Mouse (Mus musculus): ENCODE measurements around the gene Mllt1. TPM values are rescaled to one million over a fixed set of nuclear protein-coding genes. Genes with fewer than 3 reads are reported as not detected.

The Mllt1 gene
- total RNA-seq, 2 experiments from 2014 or later: 20.3 to 21.2 TPM

GRCm38 (mm10) chr17:56962642-56963405 is 27.6 kb upstream of the Mllt1 start:
- no peak overlapping the region for H3K27ac ChIP-seq
- intact Hi-C loops (cut with DNase I): no loop called here
- H3K4me3 ChIP-seq: no peak overlapping the region
- TF ChIP-seq CTCF (IDR thresholded peaks at IDR 0.05): no peak
- no peak for DNase-seq

GRCm38 (mm10) chr17:56961880-56962279 is 26.7 kb upstream of the Mllt1 start:
- Histone ChIP-seq H3K27ac (no peak overlapping the region), H3K4me3 (no peak overlapping the region)
- TF ChIP-seq CTCF (IDR thresholded peaks at IDR 0.05): no peak
- DNase-seq: no peak
- intact Hi-C loops (cut with DNase I): no loop called here

GRCm38 (mm10) chr17:56958667-56959066 is 23.5 kb upstream of the Mllt1 start:
- no peak for DNase-seq
- H3K4me3 ChIP-seq: no peak overlapping the region
- no peak for TF ChIP-seq CTCF (IDR thresholded peaks at IDR 0.05)
- H3K27ac ChIP-seq: no peak overlapping the region
- intact Hi-C loops (cut with DNase I): no loop called here

GRCm38 (mm10) chr17:56957763-56958429 is 22.7 kb upstream of the Mllt1 start:
- Histone ChIP-seq H3K27ac (no peak overlapping the region), H3K4me3 (no peak overlapping the region)
- intact Hi-C loops (cut with DNase I): no loop called here
- no peak for DNase-seq
- TF ChIP-seq CTCF (IDR thresholded peaks at IDR 0.05): no peak

- intact Hi-C loops (cut with DNase I): no loop called here
- DNase-seq: no peak
- Histone ChIP-seq H3K4me3 (no peak overlapping the region), H3K27ac (no peak overlapping the region)
- no peak for TF ChIP-seq CTCF (IDR thresholded peaks at IDR 0.05)
Observed at GRCm38 (mm10) chr17:56954871-56955270, 19.7 kb upstream of the Mllt1 start.

GRCm38 (mm10) chr17:56952639-56953038 is 17.4 kb upstream of the Mllt1 start:
- Histone ChIP-seq H3K27ac (no peak overlapping the region), H3K4me3 (no peak overlapping the region)
- TF ChIP-seq CTCF (IDR thresholded peaks at IDR 0.05): no peak
- no peak for DNase-seq
- intact Hi-C loops (cut with DNase I): no loop called here

- DNase-seq: peak; percentile 74
- intact Hi-C loops (cut with DNase I): loop anchor here (1.0 to 2.0 kb wide), 2 partner anchors 54 to 142 kb away; no protein-coding TSS in a partner anchor
Observed at GRCm38 (mm10) chr17:56950915-56951314, 15.7 kb upstream of the Mllt1 start.

GRCm38 (mm10) chr17:56938751-56939150 is 3.5 kb upstream of the Mllt1 start:
- Histone ChIP-seq H3K4me3 (no peak overlapping the region), H3K27ac (no peak overlapping the region)
- no peak for TF ChIP-seq CTCF (IDR thresholded peaks at IDR 0.05)
- intact Hi-C loops (cut with DNase I): loop anchor here (5.0 kb wide), 1 partner anchor 49 kb away; no protein-coding TSS in a partner anchor
- DNase-seq: no peak

More at GRCm38 (mm10) chr17:56950915-56951314, 15.7 kb upstream of the Mllt1 start:
- Histone ChIP-seq H3K27ac (no peak overlapping the region), H3K4me3 (no peak overlapping the region)
- TF ChIP-seq CTCF (IDR thresholded peaks at IDR 0.05): peak; percentile 96

GRCm38 (mm10) chr17:56936731-56937130 is 1.5 kb upstream of the Mllt1 start:
- DNase-seq: no peak
- Histone ChIP-seq H3K4me3 (no peak overlapping the region), H3K27ac (no peak overlapping the region)
- intact Hi-C loops (cut with DNase I): loop anchor here (5.0 kb wide), 1 partner anchor 51 kb away; no protein-coding TSS in a partner anchor
- no peak for TF ChIP-seq CTCF (IDR thresholded peaks at IDR 0.05)

GRCm38 (mm10) chr17:56934545-56935330 is 477 bp downstream of the Mllt1 start:
- intact Hi-C loops (cut with DNase I): loop anchor here (5.0 kb wide), 1 partner anchor 53 kb away; no protein-coding TSS in a partner anchor

GRCm38 (mm10) chr17:56933395-56933794 is 1.8 kb downstream of the Mllt1 start:
- Histone ChIP-seq H3K27ac (no peak overlapping the region), H3K4me3 (no peak overlapping the region)
- DNase-seq: no peak
- intact Hi-C loops (cut with DNase I): no loop called here
- no peak for TF ChIP-seq CTCF (IDR thresholded peaks at IDR 0.05)

More at GRCm38 (mm10) chr17:56934545-56935330, 477 bp downstream of the Mllt1 start:
- no peak for DNase-seq
- TF ChIP-seq CTCF (IDR thresholded peaks at IDR 0.05): no peak
- Histone ChIP-seq H3K27ac (peak overlapping the region; percentile 89), H3K4me3 (peak overlapping the region; percentile 79)

- no peak for DNase-seq
- no peak overlapping the region for H3K4me3 ChIP-seq
- TF ChIP-seq CTCF (IDR thresholded peaks at IDR 0.05): no peak
- H3K27ac ChIP-seq: peak overlapping the region; percentile 16; the same call in 1 of the 2 replicates
- intact Hi-C loops (cut with DNase I): no loop called here
Observed at GRCm38 (mm10) chr17:56930026-56930425, 5.2 kb downstream of the Mllt1 start.

Data from gastrocnemius, adult 2 months (tissue).